Mouse (Mus musculus): ENCODE data around the gene Appbp2. TPM values are rescaled to one million over a fixed set of nuclear protein-coding genes. Genes with fewer than 3 reads are reported as not detected.

Appbp2 gene
- polyA plus RNA-seq, 1 experiment from 2014 or later: 50.7 TPM

DNA sequence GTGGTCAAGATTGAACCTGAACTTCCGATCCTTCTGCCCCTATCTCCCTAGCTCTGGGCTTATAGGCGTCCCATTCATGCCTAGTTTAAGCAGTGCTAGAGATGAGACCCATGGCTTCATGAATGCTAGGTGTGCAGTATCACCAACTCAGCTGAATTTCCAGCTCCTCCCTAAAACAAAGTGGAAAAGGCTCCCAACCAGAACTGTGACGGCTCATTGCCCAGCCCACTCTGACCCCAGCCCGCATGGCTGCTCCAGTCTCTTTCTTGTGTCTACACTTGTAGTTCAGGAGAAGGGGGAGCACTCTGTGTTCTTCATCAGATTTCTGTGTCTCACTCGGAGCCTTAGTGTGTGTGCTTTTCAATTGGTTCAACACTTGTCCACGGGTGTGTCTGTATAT is 50.1 kb downstream of the Appbp2 start:
- WGBS: 87% methylated on average over 6 of the region's 6 CpGs
- Histone ChIP-seq H3K27me3 (replicated peaks) (no peaks in the 10 kb centered on the region), H3K36me3 (peaks cover 19% of the 10 kb centered on the region), H3K27ac (ENCODE audit: poor library complexity, severe bottlenecking) (no peak overlapping the region), H3K9ac (no peak overlapping the region), H3K4me3 (no peak overlapping the region), H3K9me3 (replicated peaks) (peaks cover 2% of the 10 kb centered on the region; the same call in 1 of the 2 replicates), H3K4me2 (no peak overlapping the region), H3K4me1 (replicated peaks) (peaks cover 4% of the 10 kb centered on the region)
- no peak for ATAC-seq (ENCODE audit: insufficient number of reproducible peaks, low FRiP score)

DNA sequence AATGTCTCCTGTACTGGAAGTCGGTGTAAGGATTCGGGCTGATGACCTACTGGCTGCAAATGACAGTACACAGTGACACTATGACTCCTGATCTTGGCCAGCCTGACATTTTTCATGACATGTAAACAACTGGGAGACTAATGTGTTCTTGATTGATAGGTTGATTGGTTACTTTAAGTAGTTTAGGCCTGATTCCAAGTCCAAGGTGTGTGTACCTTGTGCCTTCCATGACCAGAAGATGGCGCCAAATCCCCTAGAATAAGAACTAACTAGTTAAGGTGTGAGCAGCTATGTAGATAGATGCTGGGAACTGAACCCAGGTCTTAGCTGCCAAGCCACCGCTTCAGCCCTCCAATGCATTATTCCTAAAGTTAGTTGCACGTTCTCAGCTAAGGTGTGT is 50.8 kb downstream of the Appbp2 start:
- no peak overlapping the region for H3K27ac ChIP-seq (ENCODE audit: poor library complexity, severe bottlenecking)
- H3K9me3 ChIP-seq (replicated peaks): peaks cover 2% of the 10 kb centered on the region; the same call in 1 of the 2 replicates
- H3K4me1 ChIP-seq (replicated peaks): peaks cover 4% of the 10 kb centered on the region
- no peaks in the 10 kb centered on the region for H3K27me3 ChIP-seq (replicated peaks)
- no peak overlapping the region for H3K4me3 ChIP-seq
- no peak for ATAC-seq (ENCODE audit: insufficient number of reproducible peaks, low FRiP score)
- no peak overlapping the region for H3K9ac ChIP-seq
- WGBS: 64% methylated on average over 5 of the region's 5 CpGs
- H3K4me2 ChIP-seq: no peak overlapping the region
- peaks cover 12% of the 10 kb centered on the region for H3K36me3 ChIP-seq

DNA sequence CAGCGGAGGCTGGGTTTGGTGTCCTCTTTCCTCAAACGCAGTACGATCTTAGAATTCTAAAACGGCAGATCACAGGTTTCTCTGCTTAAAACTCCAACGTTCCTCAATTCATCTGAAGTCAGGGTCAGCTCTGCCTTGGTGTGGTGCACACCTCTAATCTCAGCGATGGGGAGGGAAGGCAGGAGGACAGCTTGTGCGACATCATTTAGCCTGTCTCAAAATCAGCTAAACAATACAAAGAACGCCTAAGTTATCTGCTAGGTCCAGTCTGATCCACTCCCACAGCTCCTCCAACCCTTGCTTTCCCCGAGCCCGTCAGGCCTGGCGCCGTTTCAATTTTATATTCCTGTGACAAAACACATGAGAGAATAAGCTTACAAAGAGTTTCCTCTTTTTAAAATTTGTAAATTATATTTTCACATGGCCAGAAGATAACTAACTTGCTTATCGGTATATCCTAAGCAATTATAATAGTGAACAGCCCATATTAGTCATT is 51.6 kb downstream of the Appbp2 start:
- peak overlapping the region; percentile 74 for H3K4me2 ChIP-seq
- peaks cover 2% of the 10 kb centered on the region; the same call in 1 of the 2 replicates for H3K9me3 ChIP-seq (replicated peaks)
- WGBS: 27% methylated on average over 13 of the region's 13 CpGs
- peaks cover 5% of the 10 kb centered on the region for H3K36me3 ChIP-seq
- no peaks in the 10 kb centered on the region for H3K27me3 ChIP-seq (replicated peaks)
- H3K4me3 ChIP-seq: peak overlapping the region; percentile 47
- no peak for ATAC-seq (ENCODE audit: insufficient number of reproducible peaks, low FRiP score)
- H3K9ac ChIP-seq: peak overlapping the region; percentile 60
- peaks cover 4% of the 10 kb centered on the region for H3K4me1 ChIP-seq (replicated peaks)
- no peak overlapping the region for H3K27ac ChIP-seq (ENCODE audit: poor library complexity, severe bottlenecking)

DNA sequence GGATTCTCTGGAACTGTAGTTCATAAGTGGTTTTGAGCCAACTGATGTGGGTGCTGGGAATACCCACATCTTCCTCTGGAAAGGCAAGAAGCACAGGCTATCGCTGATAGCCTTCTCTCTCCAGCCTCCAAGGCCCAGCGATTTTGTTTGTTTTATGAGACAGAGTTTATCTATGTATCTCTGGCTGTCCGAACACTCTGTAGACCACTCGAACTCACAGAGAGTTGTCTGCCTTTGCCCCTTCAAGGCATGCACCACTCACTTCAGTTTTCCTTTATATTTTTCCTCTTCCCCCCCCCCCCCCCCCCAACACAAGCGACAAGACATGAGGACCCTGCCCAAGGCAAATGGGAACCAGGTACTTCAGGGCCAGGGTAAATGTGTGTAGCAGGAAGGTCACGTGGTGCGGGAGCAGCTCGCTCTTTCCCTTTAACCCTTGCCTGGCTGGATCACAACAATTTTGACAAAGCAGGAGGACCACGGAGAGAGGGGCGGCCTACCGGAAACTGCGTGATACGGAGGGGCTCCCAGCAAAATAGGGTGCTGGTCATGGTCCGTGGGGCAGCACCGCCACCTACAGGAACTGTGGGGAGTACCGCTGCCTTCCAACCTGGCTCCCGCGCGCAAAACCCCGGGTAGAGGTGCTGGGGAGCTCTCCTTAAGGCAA is 52.2 kb downstream of the Appbp2 start:
- Histone ChIP-seq H3K9ac (peak overlapping the region; percentile 60), H3K27me3 (replicated peaks) (no peaks in the 10 kb centered on the region), H3K36me3 (peaks cover 3% of the 10 kb centered on the region; the same call in 1 of the 2 replicates), H3K27ac (ENCODE audit: poor library complexity, severe bottlenecking) (no peak overlapping the region), H3K4me2 (peak overlapping the region; percentile 74), H3K4me1 (replicated peaks) (peaks cover 4% of the 10 kb centered on the region), H3K9me3 (replicated peaks) (peaks cover 2% of the 10 kb centered on the region; the same call in 1 of the 2 replicates), H3K4me3 (peak overlapping the region; percentile 47)
- ATAC-seq (ENCODE audit: insufficient number of reproducible peaks, low FRiP score): peak; percentile 78
- WGBS: 4% methylated on average over 19 of the region's 20 CpGs

DNA sequence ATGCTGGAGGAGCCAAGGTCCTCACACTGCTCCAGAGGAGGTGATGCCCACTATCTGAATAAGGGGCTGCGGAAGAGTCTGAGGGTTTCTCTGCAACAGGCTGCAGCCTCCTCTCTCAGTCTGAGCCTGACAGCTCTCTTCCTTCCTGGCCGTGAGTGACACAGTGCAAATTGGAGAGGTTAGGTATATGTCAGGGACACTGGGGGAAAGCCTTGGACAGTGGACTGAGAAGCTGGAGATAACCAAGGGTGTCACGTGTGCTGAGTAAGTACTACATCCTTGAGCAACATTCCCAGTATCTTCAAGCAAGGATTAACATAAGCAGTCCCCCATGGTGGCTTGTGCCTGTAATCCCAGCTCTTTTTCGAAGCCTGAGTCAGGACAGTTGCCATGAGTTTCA is 56.5 kb downstream of the Appbp2 start:
- Histone ChIP-seq H3K9ac (no peak overlapping the region), H3K4me1 (replicated peaks) (peaks cover 4% of the 10 kb centered on the region), H3K36me3 (no peaks in the 10 kb centered on the region), H3K4me3 (no peak overlapping the region), H3K27ac (ENCODE audit: poor library complexity, severe bottlenecking) (no peak overlapping the region), H3K27me3 (replicated peaks) (no peaks in the 10 kb centered on the region), H3K9me3 (replicated peaks) (no peaks in the 10 kb centered on the region), H3K4me2 (no peak overlapping the region)
- ATAC-seq (ENCODE audit: insufficient number of reproducible peaks, low FRiP score): no peak
- 78% methylated on average over 4 of the region's 4 CpGs for WGBS

DNA sequence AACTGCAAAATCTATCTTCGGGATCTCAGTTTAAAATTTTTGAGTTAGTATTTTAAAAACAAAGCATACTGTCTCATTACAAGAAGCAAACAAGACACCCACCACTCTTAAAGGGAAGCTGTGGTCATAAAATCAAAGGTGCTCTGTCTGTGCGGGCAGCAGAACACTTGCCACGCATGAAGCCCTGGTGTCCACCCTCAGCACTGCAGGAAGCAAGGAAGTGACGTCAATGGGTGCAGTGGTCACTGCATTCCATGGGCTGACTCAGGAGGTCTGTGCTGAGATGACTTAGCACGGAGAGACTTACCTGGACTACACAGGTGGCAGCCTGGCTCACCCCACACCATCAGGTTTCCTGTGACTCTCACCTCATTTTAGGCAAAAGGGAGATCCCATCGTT is 57.2 kb downstream of the Appbp2 start:
- Histone ChIP-seq H3K4me1 (replicated peaks) (no peaks in the 10 kb centered on the region), H3K9ac (no peak overlapping the region), H3K27me3 (replicated peaks) (no peaks in the 10 kb centered on the region), H3K4me3 (no peak overlapping the region), H3K36me3 (no peaks in the 10 kb centered on the region), H3K4me2 (no peak overlapping the region), H3K27ac (ENCODE audit: poor library complexity, severe bottlenecking) (no peak overlapping the region), H3K9me3 (replicated peaks) (no peaks in the 10 kb centered on the region)
- WGBS: 72% methylated on average over 6 of the region's 6 CpGs
- no peak for ATAC-seq (ENCODE audit: insufficient number of reproducible peaks, low FRiP score)

DNA sequence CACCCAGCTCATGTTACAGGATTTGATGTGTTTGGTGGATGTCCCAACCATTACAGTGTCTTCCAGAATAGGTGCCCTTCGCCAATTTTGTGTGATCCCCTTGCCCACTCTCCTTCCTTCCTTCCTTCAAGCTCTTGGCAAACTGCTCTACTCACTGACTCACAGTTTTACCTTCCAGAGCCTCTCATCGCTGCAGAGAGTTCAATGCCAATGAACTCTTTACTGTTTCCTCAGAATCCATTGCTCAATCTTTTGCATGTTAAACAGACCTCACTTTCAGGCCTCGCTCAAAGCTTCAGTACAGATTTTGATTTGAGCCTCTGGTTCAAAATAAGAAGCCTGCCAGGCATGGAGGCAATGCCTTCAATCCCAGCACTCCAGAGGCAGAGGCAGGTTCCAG is 59.0 kb downstream of the Appbp2 start:
- no peak for ATAC-seq (ENCODE audit: insufficient number of reproducible peaks, low FRiP score)
- H3K9ac ChIP-seq: no peak overlapping the region
- no peaks in the 10 kb centered on the region for H3K27me3 ChIP-seq (replicated peaks)
- H3K27ac ChIP-seq (ENCODE audit: poor library complexity, severe bottlenecking): no peak overlapping the region
- WGBS: 75% methylated on average over 3 of the region's 3 CpGs
- H3K4me1 ChIP-seq (replicated peaks): no peaks in the 10 kb centered on the region
- no peak overlapping the region for H3K4me2 ChIP-seq
- no peaks in the 10 kb centered on the region for H3K9me3 ChIP-seq (replicated peaks)
- H3K36me3 ChIP-seq: no peaks in the 10 kb centered on the region
- H3K4me3 ChIP-seq: no peak overlapping the region

DNA sequence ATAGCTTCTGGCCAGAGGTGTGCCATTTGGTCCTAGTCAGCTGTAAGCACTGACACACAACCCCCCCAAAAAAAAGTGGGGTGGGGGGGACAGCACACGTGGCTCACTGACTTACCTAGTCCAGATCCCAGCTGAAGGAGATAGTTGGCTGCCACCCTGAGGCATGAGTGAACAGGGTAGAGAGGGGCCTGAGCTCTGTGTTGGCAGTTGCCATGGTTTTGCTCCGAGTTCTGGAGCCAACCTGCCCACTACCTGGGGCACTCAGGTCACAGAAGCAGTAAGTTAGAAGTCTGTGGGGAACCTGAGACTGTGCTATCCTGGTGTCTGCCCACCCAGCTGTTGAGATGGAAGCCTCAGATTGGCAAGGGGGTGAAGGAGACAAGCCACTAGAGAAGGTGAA is 64.1 kb downstream of the Appbp2 start:
- no peaks in the 10 kb centered on the region for H3K27me3 ChIP-seq (replicated peaks)
- 0 out of 2 replicates have a peak, but pooled peaks cover 5% of the 10 kb centered on the region for H3K4me1 ChIP-seq (replicated peaks)
- no peak for ATAC-seq (ENCODE audit: insufficient number of reproducible peaks, low FRiP score)
- no peak overlapping the region for H3K4me2 ChIP-seq
- no peak overlapping the region for H3K27ac ChIP-seq (ENCODE audit: poor library complexity, severe bottlenecking)
- no peaks in the 10 kb centered on the region for H3K9me3 ChIP-seq (replicated peaks)
- H3K4me3 ChIP-seq: no peak overlapping the region
- no peak overlapping the region for H3K9ac ChIP-seq
- WGBS: 47% methylated on average over 2 of the region's 2 CpGs
- no peaks in the 10 kb centered on the region for H3K36me3 ChIP-seq

DNA sequence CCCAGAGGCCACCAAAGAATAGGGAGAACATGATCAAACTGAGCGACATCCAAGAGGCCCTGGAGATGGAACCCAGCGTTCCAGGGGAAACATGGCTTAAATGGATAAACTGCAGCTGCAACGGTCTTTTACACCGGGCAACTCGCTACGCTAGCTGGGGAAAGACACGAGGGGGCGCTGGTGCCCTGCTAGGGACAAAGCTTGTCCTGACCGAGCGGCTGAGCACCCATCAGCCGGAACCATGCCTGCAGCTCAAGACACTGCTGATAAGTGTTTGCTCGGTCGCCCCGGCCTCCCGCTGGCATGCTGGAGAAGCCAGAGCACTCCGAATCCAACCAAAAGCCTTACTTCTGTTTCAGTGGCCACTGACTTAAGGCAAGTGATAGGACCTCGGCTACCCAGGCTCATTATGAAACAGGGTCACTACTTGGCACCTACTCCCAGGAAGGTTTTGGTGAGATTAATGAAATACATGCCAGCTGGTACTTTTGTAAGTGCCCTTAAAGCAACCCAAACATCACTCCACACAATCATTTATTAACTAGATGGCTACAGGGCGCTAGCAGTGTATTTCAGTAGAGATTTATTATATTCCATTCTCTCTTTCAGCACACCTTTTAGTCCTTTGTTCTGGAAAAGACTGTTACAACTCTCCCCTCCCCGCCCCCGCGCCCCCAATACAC is 64.7 kb downstream of the Appbp2 start, which contains the start of gene 1700125H20Rik:
1700125H20Rik (plus strand) TSS at position 347 of the 683 bp plus-strand sequence.
- H3K9me3 ChIP-seq (replicated peaks): no peaks in the 10 kb centered on the region
- no peaks in the 10 kb centered on the region for H3K27me3 ChIP-seq (replicated peaks)
- peak within 1 kb of the TSS; percentile 36 for H3K4me3 ChIP-seq
- H3K27ac ChIP-seq (ENCODE audit: poor library complexity, severe bottlenecking): no peak within 1 kb of the TSS
- peak; percentile 84 for ATAC-seq (ENCODE audit: insufficient number of reproducible peaks, low FRiP score)
- peak within 1 kb of the TSS; percentile 29; the same call in 1 of the 2 replicates for H3K9ac ChIP-seq
- 14% methylated on average over 21 of the region's 21 CpGs for WGBS
- H3K36me3 ChIP-seq: no peaks in the 10 kb centered on the region
- 0 out of 2 replicates have a peak, but pooled peaks cover 5% of the 10 kb centered on the region for H3K4me1 ChIP-seq (replicated peaks)
- H3K4me2 ChIP-seq: peak within 1 kb of the TSS; percentile 70

DNA sequence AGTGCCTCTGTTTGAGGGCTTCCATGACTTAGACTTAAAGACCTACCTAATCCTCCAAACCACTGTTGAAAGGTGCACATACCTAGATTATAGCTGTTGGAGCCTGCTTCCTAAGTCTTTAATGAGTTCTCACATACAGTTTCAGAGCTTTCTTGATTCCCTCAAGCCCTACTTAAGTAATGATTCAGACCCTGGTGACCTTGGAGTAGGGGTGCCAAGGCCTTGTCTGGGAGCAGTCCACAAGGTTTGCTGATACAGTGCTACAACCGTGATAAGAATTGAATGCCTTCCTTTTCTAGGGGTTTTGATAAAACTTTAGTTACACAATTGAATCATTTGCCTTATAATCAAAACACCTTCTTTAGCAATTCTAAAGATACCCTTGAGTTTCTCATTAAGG is 67.4 kb downstream of the Appbp2 start:
- H3K27me3 ChIP-seq (replicated peaks): no peaks in the 10 kb centered on the region
- H3K36me3 ChIP-seq: no peaks in the 10 kb centered on the region
- H3K9me3 ChIP-seq (replicated peaks): no peaks in the 10 kb centered on the region
- H3K27ac ChIP-seq (ENCODE audit: poor library complexity, severe bottlenecking): no peak overlapping the region
- H3K4me2 ChIP-seq: no peak overlapping the region
- no peak for ATAC-seq (ENCODE audit: insufficient number of reproducible peaks, low FRiP score)
- 31% methylated on average over 1 of the region's 1 CpGs for WGBS
- H3K4me3 ChIP-seq: no peak overlapping the region
- H3K4me1 ChIP-seq (replicated peaks): 0 out of 2 replicates have a peak, but pooled peaks cover 5% of the 10 kb centered on the region
- no peak overlapping the region for H3K9ac ChIP-seq

DNA sequence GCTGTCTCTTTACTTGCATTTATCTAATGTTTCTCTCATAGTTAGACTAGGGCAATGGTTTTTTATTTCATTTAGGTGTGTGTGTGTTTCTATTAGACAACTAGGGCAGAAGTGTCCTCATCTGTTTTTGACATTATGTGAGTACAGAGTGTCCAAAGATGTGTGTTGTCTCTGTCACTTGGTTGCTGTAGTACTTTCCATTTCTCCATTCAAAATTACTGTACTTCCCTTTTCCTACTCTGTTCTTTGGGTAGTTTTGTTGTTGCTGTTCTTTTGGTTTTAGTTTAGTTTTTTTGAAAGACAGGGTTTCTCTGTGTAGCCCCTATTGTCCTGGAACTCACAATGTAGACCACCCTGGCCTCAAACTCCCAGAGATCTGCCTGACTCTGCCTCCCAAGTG is 70.6 kb downstream of the Appbp2 start:
- Histone ChIP-seq H3K27me3 (replicated peaks) (no peaks in the 10 kb centered on the region), H3K4me3 (no peak overlapping the region), H3K4me2 (no peak overlapping the region), H3K9me3 (replicated peaks) (no peaks in the 10 kb centered on the region), H3K36me3 (no peaks in the 10 kb centered on the region), H3K9ac (no peak overlapping the region), H3K4me1 (replicated peaks) (no peaks in the 10 kb centered on the region), H3K27ac (ENCODE audit: poor library complexity, severe bottlenecking) (no peak overlapping the region)
- ATAC-seq (ENCODE audit: insufficient number of reproducible peaks, low FRiP score): no peak
